Mouse (Mus musculus): ENCODE data around the gene Usp20. TPM values are rescaled to one million over a fixed set of nuclear protein-coding genes. Genes with fewer than 3 reads are reported as not detected.
A peak's percentile ranks its signal among the peaks of the same experiment; 100 is the strongest.

The Usp20 gene
- polyA plus RNA-seq, 1 experiment from 2014 or later: 33.0 TPM

DNA sequence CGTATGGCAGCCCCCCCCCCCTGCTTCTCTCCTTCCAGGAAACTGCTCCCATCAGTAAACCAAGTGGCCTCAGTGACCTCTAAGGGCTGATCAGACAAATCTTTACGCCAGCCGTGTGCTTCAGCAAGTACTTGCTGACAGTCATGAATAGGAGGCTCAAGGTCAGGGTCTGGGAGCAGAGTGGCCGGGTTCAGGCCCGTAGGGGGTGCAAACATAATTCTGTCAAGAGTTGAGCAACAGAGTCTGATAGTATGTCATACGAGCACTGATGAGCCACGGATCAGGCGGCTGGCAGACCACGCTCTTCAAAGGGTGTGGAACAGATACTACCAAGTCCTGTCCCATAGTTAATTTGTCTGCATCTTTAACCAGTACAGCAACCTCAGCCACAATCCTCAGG, 8.1 kb downstream of the Usp20 start:
- Histone ChIP-seq H3K4me1 (peaks cover 24% of the 10 kb centered on the region), H3K4me3 (no peak overlapping the region), H3K27ac (replicated peaks) (no peak overlapping the region), H3K9me3 (no peaks in the 10 kb centered on the region), H3K36me3 (peaks cover 6% of the 10 kb centered on the region; the same call in 1 of the 2 replicates), H3K9ac (no peak overlapping the region), H3K27me3 (replicated peaks) (no peaks in the 10 kb centered on the region), H3K4me2 (no peak overlapping the region)
- 68% methylated on average over 9 of the region's 9 CpGs for WGBS
- no peak for ATAC-seq (ENCODE audit: extremely low read depth, insufficient number of reproducible peaks, low FRiP score, low TSS enrichment)

- peaks cover 29% of the 10 kb centered on the region for H3K4me1 ChIP-seq
- H3K36me3 ChIP-seq: peaks cover 16% of the 10 kb centered on the region
- H3K27ac ChIP-seq (replicated peaks): peak overlapping the region; percentile 87
- no peak overlapping the region for H3K4me3 ChIP-seq
- WGBS: 93% methylated on average over 4 of the region's 4 CpGs
- H3K9ac ChIP-seq: no peak overlapping the region
- H3K9me3 ChIP-seq: no peaks in the 10 kb centered on the region
- no peaks in the 10 kb centered on the region for H3K27me3 ChIP-seq (replicated peaks)
- H3K4me2 ChIP-seq: 0 out of 2 replicates have a peak overlapping the region, but pooled peaks have one; percentile 71
- ATAC-seq (ENCODE audit: extremely low read depth, insufficient number of reproducible peaks, low FRiP score, low TSS enrichment): no peak
These were observed 12.8 kb downstream of the Usp20 start for GRCm38 (mm10) chr2:30994853-30995252.

DNA sequence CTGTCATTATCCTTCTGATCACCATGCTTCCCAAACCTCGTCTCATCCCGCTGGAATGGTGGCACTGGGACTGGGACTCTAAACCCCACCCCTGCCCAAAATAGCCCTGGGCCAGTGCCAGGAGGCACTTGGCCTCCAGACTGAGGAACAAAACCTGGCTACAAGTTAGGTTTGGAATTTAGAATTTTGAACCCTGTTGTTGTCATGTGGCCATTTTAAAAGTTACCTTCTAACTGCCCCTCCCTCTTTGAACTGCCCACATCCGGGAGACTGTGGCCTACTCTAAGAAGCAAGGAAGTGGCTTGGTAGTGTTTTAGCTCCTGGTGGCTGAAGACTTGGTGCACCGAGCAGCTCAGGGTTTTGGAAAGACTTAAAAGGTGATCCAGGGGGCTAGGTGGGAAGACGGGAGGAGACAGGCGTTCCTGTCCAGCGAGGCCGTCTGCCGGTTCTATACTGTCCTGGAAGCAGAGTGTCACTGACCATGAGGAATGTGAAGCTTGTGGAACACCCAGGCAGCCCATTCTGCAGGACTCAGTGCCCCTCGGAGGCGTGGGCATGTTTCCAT, 13.4 kb downstream of the Usp20 start:
- Histone ChIP-seq H3K9me3 (no peaks in the 10 kb centered on the region), H3K27ac (replicated peaks) (peak overlapping the region; percentile 87), H3K36me3 (peaks cover 21% of the 10 kb centered on the region), H3K4me2 (peak overlapping the region; percentile 71), H3K4me3 (peak overlapping the region; percentile 52), H3K4me1 (peaks cover 29% of the 10 kb centered on the region), H3K9ac (peak overlapping the region; percentile 79), H3K27me3 (replicated peaks) (no peaks in the 10 kb centered on the region)
- WGBS: 50% methylated on average over 11 of the region's 11 CpGs
- ATAC-seq (ENCODE audit: extremely low read depth, insufficient number of reproducible peaks, low FRiP score, low TSS enrichment): 0 out of 2 replicates have a peak, but pooled peaks have one; percentile 11

DNA sequence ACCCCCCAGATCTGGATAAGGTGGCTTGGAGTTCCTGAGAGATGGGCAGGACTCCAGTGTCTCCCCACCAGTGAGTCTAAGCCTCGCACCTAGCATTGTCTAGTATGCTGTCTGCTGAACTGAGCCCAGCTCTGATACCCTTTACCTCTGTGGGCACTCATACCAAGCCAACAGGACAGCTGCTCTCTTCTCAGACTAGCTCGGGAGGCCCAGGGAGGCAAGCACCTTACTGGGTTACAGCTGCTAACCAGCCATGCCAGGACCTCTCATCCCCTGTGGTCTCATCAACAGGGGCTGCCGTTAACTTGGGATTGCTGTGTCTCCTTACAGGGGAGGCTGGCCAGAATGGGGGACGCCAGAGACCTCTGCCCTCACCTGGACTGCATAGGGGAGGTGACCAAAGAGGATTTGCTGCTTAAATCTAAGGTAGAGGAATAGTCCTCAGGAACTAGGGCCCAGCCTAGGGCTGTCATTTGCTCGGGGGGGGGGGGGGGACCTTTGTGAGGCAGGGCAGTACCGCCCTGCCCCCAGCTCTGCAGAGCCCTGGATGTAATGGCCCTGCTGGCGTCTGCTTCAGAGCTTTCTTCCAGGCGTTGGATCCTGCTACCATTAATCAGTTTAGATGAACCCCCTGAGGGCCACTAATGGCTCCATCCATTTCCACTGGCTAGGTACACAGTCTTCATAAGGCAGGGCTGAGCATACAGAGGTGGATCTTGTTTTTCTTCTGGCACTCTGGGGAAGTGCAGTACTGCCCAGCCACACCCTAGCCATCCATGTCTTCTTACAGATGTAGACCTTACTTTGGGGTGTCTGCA, 16.6 kb downstream of the Usp20 start:
- no peaks in the 10 kb centered on the region for H3K9me3 ChIP-seq
- H3K4me2 ChIP-seq: no peak overlapping the region
- no peak for ATAC-seq (ENCODE audit: extremely low read depth, insufficient number of reproducible peaks, low FRiP score, low TSS enrichment)
- 75% methylated on average over 8 of the region's 8 CpGs for WGBS
- H3K27me3 ChIP-seq (replicated peaks): no peaks in the 10 kb centered on the region
- no peak overlapping the region for H3K4me3 ChIP-seq
- no peak overlapping the region for H3K9ac ChIP-seq
- no peak overlapping the region for H3K27ac ChIP-seq (replicated peaks)
- H3K4me1 ChIP-seq: peaks cover 29% of the 10 kb centered on the region
- H3K36me3 ChIP-seq: peaks cover 48% of the 10 kb centered on the region

DNA sequence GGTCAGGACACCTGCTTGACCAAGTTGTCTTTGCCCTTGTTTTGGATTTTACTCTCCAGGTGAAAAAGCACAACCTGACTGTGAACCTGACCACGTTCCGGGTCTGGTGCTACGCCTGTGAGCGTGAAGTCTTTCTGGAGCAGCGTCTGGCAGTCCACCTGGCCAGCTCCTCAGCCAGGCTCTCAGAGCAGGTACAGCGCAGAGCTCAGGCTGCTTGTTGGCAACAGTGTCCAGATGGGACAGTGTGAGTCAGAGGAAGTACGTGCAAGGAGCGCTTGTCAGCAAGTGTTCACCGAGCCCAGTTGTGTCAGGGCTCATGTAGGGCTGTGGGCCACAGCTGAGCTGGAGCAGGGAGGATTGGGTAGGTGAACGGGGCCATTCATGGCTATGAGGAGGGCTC, 20.8 kb downstream of the Usp20 start:
- no peaks in the 10 kb centered on the region for H3K9me3 ChIP-seq
- peaks cover 70% of the 10 kb centered on the region for H3K36me3 ChIP-seq
- H3K27ac ChIP-seq (replicated peaks): no peak overlapping the region
- WGBS: 86% methylated on average over 10 of the region's 10 CpGs
- H3K27me3 ChIP-seq (replicated peaks): no peaks in the 10 kb centered on the region
- no peak overlapping the region for H3K9ac ChIP-seq
- no peak overlapping the region for H3K4me2 ChIP-seq
- no peak overlapping the region for H3K4me3 ChIP-seq
- peaks cover 34% of the 10 kb centered on the region for H3K4me1 ChIP-seq
- ATAC-seq (ENCODE audit: extremely low read depth, insufficient number of reproducible peaks, low FRiP score, low TSS enrichment): no peak

- H3K36me3 ChIP-seq: peaks cover 75% of the 10 kb centered on the region
- peak overlapping the region; percentile 97 for H3K27ac ChIP-seq (replicated peaks)
- H3K9me3 ChIP-seq: no peaks in the 10 kb centered on the region
- no peaks in the 10 kb centered on the region for H3K27me3 ChIP-seq (replicated peaks)
- H3K4me1 ChIP-seq: peaks cover 30% of the 10 kb centered on the region
- no peak overlapping the region for H3K4me3 ChIP-seq
- ATAC-seq (ENCODE audit: extremely low read depth, insufficient number of reproducible peaks, low FRiP score, low TSS enrichment): no peak
- WGBS: 44% methylated on average over 2 of the region's 2 CpGs
- peak overlapping the region; percentile 54 for H3K4me2 ChIP-seq
- H3K9ac ChIP-seq: peak overlapping the region; percentile 77
These were observed 23.4 kb downstream of the Usp20 start for GRCm38 (mm10) chr2:31005453-31005852.

GRCm38 (mm10) chr2:31006434-31006833, 24.4 kb downstream of the Usp20 start:
- Histone ChIP-seq H3K4me3 (peak overlapping the region; percentile 24; the same call in 1 of the 2 replicates), H3K4me2 (peak overlapping the region; percentile 54), H3K27me3 (replicated peaks) (no peaks in the 10 kb centered on the region), H3K9ac (peak overlapping the region; percentile 77), H3K27ac (replicated peaks) (peak overlapping the region; percentile 97), H3K9me3 (no peaks in the 10 kb centered on the region), H3K4me1 (peaks cover 30% of the 10 kb centered on the region), H3K36me3 (peaks cover 78% of the 10 kb centered on the region)
- WGBS: 12% methylated on average over 5 of the region's 5 CpGs
- peak; percentile 68 for ATAC-seq (ENCODE audit: extremely low read depth, insufficient number of reproducible peaks, low FRiP score, low TSS enrichment)

DNA sequence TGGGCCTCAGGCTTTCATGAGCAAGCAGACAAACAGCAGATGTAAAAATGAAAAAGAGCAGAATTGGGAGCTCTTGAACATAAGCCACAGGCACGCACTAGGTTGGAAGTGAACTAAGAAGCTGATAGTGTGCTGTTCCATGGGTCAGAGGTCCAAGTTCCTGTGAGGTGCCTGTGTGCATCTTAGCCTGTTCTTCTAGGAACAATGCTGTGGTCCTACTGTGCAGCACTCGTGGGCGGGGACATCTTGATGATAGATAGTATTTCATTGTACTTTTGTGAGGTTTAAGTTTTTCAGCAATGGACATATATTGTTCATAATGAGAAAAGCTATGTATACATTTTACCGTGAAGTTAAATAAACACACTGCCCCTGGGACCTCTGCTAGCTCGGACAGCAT, 25.1 kb downstream of the Usp20 start:
- no peak overlapping the region for H3K4me2 ChIP-seq
- peak overlapping the region; percentile 97 for H3K27ac ChIP-seq (replicated peaks)
- WGBS: 75% methylated on average over 5 of the region's 5 CpGs

GRCm38 (mm10) chr2:31013371-31014120, 31.5 kb downstream of the Usp20 start:
- Histone ChIP-seq H3K9me3 (no peaks in the 10 kb centered on the region), H3K4me2 (no peak overlapping the region), H3K36me3 (peaks cover 99% of the 10 kb centered on the region), H3K27ac (replicated peaks) (no peak overlapping the region), H3K27me3 (replicated peaks) (no peaks in the 10 kb centered on the region), H3K9ac (no peak overlapping the region), H3K4me1 (no peaks in the 10 kb centered on the region), H3K4me3 (no peak overlapping the region)
- ATAC-seq (ENCODE audit: extremely low read depth, insufficient number of reproducible peaks, low FRiP score, low TSS enrichment): no peak
- 64% methylated on average over 14 of the region's 14 CpGs for WGBS

More for the DNA sequence above, 25.1 kb downstream of the Usp20 start:
- Histone ChIP-seq H3K4me3 (no peak overlapping the region), H3K9ac (peak overlapping the region; percentile 77), H3K9me3 (no peaks in the 10 kb centered on the region), H3K4me1 (peaks cover 30% of the 10 kb centered on the region), H3K27me3 (replicated peaks) (no peaks in the 10 kb centered on the region), H3K36me3 (peaks cover 78% of the 10 kb centered on the region)
- no peak for ATAC-seq (ENCODE audit: extremely low read depth, insufficient number of reproducible peaks, low FRiP score, low TSS enrichment)

GRCm38 (mm10) chr2:31017625-31018317, 35.7 kb downstream of the Usp20 start:
- Histone ChIP-seq H3K9ac (no peak overlapping the region), H3K4me2 (no peak overlapping the region), H3K9me3 (no peaks in the 10 kb centered on the region), H3K4me3 (no peak overlapping the region), H3K27ac (replicated peaks) (no peak overlapping the region), H3K4me1 (no peaks in the 10 kb centered on the region), H3K36me3 (peaks cover 100% of the 10 kb centered on the region), H3K27me3 (replicated peaks) (no peaks in the 10 kb centered on the region)
- no peak for ATAC-seq (ENCODE audit: extremely low read depth, insufficient number of reproducible peaks, low FRiP score, low TSS enrichment)
- 89% methylated on average over 18 of the region's 18 CpGs for WGBS

DNA sequence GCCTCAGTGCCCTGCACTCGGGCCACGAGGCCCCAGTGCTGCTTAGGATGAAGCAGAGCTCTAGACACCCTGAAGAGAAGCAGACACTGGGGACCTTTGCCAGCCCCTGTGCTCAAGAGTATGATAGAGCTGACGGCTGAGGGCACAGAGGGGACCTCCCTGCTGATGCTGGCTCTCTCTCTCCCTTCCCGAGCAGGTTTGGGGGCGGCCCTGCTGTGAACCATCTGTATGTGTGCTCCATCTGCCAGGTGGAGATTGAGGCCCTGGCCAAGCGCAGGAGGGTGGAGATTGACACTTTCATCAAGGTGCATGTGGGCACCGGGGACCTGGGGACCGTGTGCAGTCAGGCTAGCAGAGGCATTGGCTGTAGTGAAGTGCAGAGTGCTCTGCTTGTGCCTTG, 36.4 kb downstream of the Usp20 start:
- Histone ChIP-seq H3K9me3 (no peaks in the 10 kb centered on the region), H3K36me3 (peaks cover 98% of the 10 kb centered on the region)
- 78% methylated on average over 8 of the region's 8 CpGs for WGBS

More for the DNA sequence above, 36.4 kb downstream of the Usp20 start:
- Histone ChIP-seq H3K4me1 (no peaks in the 10 kb centered on the region), H3K27me3 (replicated peaks) (no peaks in the 10 kb centered on the region), H3K4me3 (no peak overlapping the region), H3K4me2 (no peak overlapping the region), H3K27ac (replicated peaks) (no peak overlapping the region), H3K9ac (no peak overlapping the region)
- no peak for ATAC-seq (ENCODE audit: extremely low read depth, insufficient number of reproducible peaks, low FRiP score, low TSS enrichment)
